Mouse (Mus musculus): ENCODE results near the gene Sarm1. TPM values are rescaled to one million over a fixed set of nuclear protein-coding genes. Genes with fewer than 3 reads are reported as not detected.

Sarm1 gene
- polyA plus RNA-seq, 1 experiment from 2014 or later, result 49.7 TPM

DNA sequence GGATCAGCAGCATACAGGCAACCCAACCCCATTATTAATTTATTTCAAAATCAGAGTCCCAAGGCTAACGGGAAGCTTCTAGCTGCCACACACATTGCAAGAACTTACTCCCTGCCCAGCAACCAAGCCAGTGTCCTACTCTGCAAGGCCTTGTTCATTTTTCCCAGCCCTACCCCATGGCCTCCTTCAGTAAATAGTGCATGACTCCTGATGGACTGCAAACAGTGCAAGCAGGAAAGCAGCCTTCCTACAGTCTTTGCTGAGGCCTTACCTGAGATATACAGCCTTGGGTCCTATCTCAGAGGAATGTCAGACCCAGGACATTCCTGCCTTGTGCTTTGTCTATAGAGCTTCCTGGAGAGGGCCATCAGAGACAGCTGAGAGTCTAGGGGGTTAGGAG, 72.0 kb downstream of the Sarm1 start:
- Histone ChIP-seq H3K27me3 (ENCODE audit: control insufficient read depth, insufficient read depth, low read length) (no peaks in the 10 kb centered on the region), H3K9me3 (ENCODE audit: control insufficient read depth, low read length) (no peaks in the 10 kb centered on the region), H3K36me3 (ENCODE audit: control insufficient read depth, insufficient read depth, low read length) (no peaks in the 10 kb centered on the region), H3K9ac (replicated peaks; ENCODE audit: low read length) (no peak overlapping the region), H3K4me3 (replicated peaks; ENCODE audit: low read depth, low read length) (no peak overlapping the region), H3K4me1 (ENCODE audit: control insufficient read depth, insufficient read depth, low read length) (no peaks in the 10 kb centered on the region), H3K4me2 (ENCODE audit: low read length) (no peak overlapping the region), H3K27ac (replicated peaks; ENCODE audit: low read depth, low read length) (no peak overlapping the region)
- no peak for DNase-seq
- no peak for ATAC-seq (ENCODE audit: low FRiP score, low TSS enrichment)
- WGBS, result 87% methylated on average over 1 of the region's 1 CpGs

DNA sequence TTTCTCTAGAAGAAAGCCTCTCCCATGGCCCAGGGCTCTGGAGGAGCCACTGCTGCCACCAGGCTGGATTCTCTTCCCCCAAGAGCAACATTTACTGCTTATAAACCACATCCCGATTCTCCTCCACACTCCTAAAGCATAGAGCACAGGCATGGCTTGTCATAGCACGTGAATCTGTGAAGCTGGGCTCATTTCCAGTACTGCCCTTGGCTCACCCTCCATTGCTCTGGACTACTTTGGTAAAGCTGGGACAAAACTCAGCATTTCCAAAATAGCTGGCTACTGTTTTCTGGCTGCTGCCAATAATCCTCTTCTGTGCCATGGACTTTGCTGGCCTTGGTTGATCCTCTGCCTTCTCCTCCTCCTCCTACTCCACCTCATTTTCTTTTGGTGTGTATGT, 73.2 kb downstream of the Sarm1 start:
- no peak overlapping the region for H3K9ac ChIP-seq (replicated peaks; ENCODE audit: low read length)
- H3K4me3 ChIP-seq (replicated peaks; ENCODE audit: low read depth, low read length), result no peak overlapping the region
- H3K27ac ChIP-seq (replicated peaks; ENCODE audit: low read depth, low read length), result no peak overlapping the region
- ATAC-seq (ENCODE audit: low FRiP score, low TSS enrichment) (no peak), DNase-seq (no peak)
- H3K27me3 ChIP-seq (ENCODE audit: control insufficient read depth, insufficient read depth, low read length), result no peaks in the 10 kb centered on the region
- no peaks in the 10 kb centered on the region for H3K4me1 ChIP-seq (ENCODE audit: control insufficient read depth, insufficient read depth, low read length)
- no peak overlapping the region for H3K4me2 ChIP-seq (ENCODE audit: low read length)
- H3K36me3 ChIP-seq (ENCODE audit: control insufficient read depth, insufficient read depth, low read length), result no peaks in the 10 kb centered on the region
- 76% methylated on average over 2 of the region's 2 CpGs for WGBS
- H3K9me3 ChIP-seq (ENCODE audit: control insufficient read depth, low read length), result no peaks in the 10 kb centered on the region

Other genes with a start within 250 kb of the Sarm1 start
- 52.8 and 72.1 TPM in 2 replicates for gene 2610507B11Rik, start 236.0 kb downstream of the Sarm1 start, polyA plus RNA-seq (2014; fragmentation: Nextera tagmentation; extraction: Ambion mirVana)
- 0.15 and 0.34 TPM in 2 replicates for gene BC030499, start 206.9 kb downstream of the Sarm1 start, polyA plus RNA-seq (2014; fragmentation: Nextera tagmentation; extraction: Ambion mirVana)
- gene Spag5, start 196.2 kb downstream of the Sarm1 start, polyA plus RNA-seq (2014; fragmentation: Nextera tagmentation; extraction: Ambion mirVana), result 5.8 and 8.7 TPM in 2 replicates
- gene Aldoc, start 174.8 kb downstream of the Sarm1 start, polyA plus RNA-seq (2014; fragmentation: Nextera tagmentation; extraction: Ambion mirVana), result 71.2 and 89.5 TPM in 2 replicates
- gene Pigs, start 169.3 kb downstream of the Sarm1 start, polyA plus RNA-seq (2014; fragmentation: Nextera tagmentation; extraction: Ambion mirVana), result 54.7 and 63.6 TPM in 2 replicates
- 78.3 and 98.1 TPM in 2 replicates for gene Unc119, start 154.3 kb downstream of the Sarm1 start, polyA plus RNA-seq (2014; fragmentation: Nextera tagmentation; extraction: Ambion mirVana)
- gene Foxn1, start 111.2 kb downstream of the Sarm1 start, polyA plus RNA-seq (2014; fragmentation: Nextera tagmentation; extraction: Ambion mirVana), result not detected in 2 replicates
- gene Slc13a2, start 75.5 kb downstream of the Sarm1 start, polyA plus RNA-seq (2014; fragmentation: Nextera tagmentation; extraction: Ambion mirVana), result not detected in 2 replicates
- 21.4 and 22.7 TPM in 2 replicates for gene Slc46a1, start 32.1 kb downstream of the Sarm1 start, polyA plus RNA-seq (2014; fragmentation: Nextera tagmentation; extraction: Ambion mirVana)
- gene Vtn, start 1.3 kb upstream of the Sarm1 start, polyA plus RNA-seq (2014; fragmentation: Nextera tagmentation; extraction: Ambion mirVana), result 40.0 and 134 TPM in 2 replicates
- not detected in 2 replicates for gene Sebox, start 5.7 kb upstream of the Sarm1 start, polyA plus RNA-seq (2014; fragmentation: Nextera tagmentation; extraction: Ambion mirVana)
- gene Tmem199, start 14.4 kb upstream of the Sarm1 start, polyA plus RNA-seq (2014; fragmentation: Nextera tagmentation; extraction: Ambion mirVana), result 104 and 108 TPM in 2 replicates
- gene Poldip2, start 14.4 kb upstream of the Sarm1 start, polyA plus RNA-seq (2014; fragmentation: Nextera tagmentation; extraction: Ambion mirVana), result 165 and 171 TPM in 2 replicates
- gene Tnfaip1, start 38.6 kb upstream of the Sarm1 start, polyA plus RNA-seq (2014; fragmentation: Nextera tagmentation; extraction: Ambion mirVana), result 51.7 and 58.4 TPM in 2 replicates
- gene Ift20, start 38.6 kb upstream of the Sarm1 start, polyA plus RNA-seq (2014; fragmentation: Nextera tagmentation; extraction: Ambion mirVana), result 133 and 135 TPM in 2 replicates
- 32.0 and 32.8 TPM in 2 replicates for gene Tmem97, start 53.0 kb upstream of the Sarm1 start, polyA plus RNA-seq (2014; fragmentation: Nextera tagmentation; extraction: Ambion mirVana)
- gene Nlk, start 199.6 kb upstream of the Sarm1 start, polyA plus RNA-seq (2014; fragmentation: Nextera tagmentation; extraction: Ambion mirVana), result 30.0 and 35.7 TPM in 2 replicates

All from midbrain, embryonic 14.5 days (tissue).